Mouse (Mus musculus): ENCODE measurements at regions not wholly inside any gene's neighbourhood (a gene's known extent, or its start where the extent isn't known, plus 50 kb on each side); places are given as distances from the start of the nearest gene placed in this dataset.

DNA sequence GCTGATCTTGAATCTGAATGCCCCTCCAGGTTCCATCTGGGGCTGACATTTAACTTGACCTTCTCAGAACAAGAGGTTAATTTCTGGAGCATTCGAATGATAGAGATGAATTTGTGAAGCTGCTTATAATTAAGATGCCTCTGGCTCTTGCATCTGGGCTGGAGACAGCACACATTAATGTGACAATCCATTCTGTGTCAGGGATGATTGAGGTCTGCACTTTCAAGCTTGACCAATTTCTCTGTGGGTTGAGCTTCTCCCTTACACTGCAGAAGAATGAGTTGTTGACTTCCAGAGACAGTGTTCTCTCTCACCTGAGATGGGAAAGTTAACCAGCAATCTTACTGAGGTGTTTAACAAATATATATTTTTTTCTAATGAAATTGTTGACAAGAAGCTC is 541.8 kb downstream of the Edem1 start:
- no peak for ATAC-seq (ENCODE audit: insufficient read depth, low read depth)
- no peak for TF ChIP-seq EP300 (IDR thresholded peaks at IDR 0.05; ENCODE audit: low read depth)
- no peak for TF ChIP-seq CTCF (IDR thresholded peaks at IDR 0.05; ENCODE audit: low read depth)
- H3K36me3 ChIP-seq (replicated peaks; ENCODE audit: control insufficient read depth, insufficient read depth, low read length): no peaks in the 10 kb centered on the region
- WGBS: 53% methylated on average over 1 of the region's 1 CpGs
- H3K27ac ChIP-seq (ENCODE audit: low read depth): no peak overlapping the region
- H3K9me3 ChIP-seq (replicated peaks; ENCODE audit: control insufficient read depth, low read length): no peaks in the 10 kb centered on the region
- H3K4me1 ChIP-seq (ENCODE audit: control insufficient read depth, insufficient read depth): no peaks in the 10 kb centered on the region
- H3K4me2 ChIP-seq (ENCODE audit: low read depth, low read length): no peak overlapping the region
- no peak overlapping the region for H3K9ac ChIP-seq (replicated peaks; ENCODE audit: low read depth, low read length)
- no peaks in the 10 kb centered on the region for H3K27me3 ChIP-seq (ENCODE audit: control insufficient read depth, insufficient read depth, low read length)
- no peak overlapping the region for H3K4me3 ChIP-seq (ENCODE audit: low read depth, low read length)
- DNase-seq (ENCODE audit: low spot score): no peak

DNA sequence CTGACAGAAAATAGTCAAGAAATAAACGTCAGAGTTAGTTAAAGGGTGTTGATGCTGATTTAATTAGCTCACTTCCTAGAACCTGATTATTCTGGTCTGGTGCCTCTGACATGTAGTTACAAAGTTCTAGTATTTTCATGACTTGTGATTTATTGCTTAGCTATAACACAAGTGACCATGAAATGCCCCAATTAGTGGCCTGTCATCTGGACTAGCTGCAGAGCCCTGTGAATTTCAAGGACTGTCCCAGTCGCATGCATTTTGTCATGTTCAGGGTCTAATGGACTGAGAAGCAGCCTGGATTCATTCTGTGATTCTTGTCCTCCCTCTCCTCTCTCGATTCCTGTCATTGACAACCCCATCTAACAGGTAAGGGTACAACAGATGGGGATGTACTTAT is 543.5 kb downstream of the Edem1 start:
- WGBS: 46% methylated on average over 3 of the region's 3 CpGs
- no peak for TF ChIP-seq CTCF (IDR thresholded peaks at IDR 0.05; ENCODE audit: low read depth)
- TF ChIP-seq EP300 (IDR thresholded peaks at IDR 0.05; ENCODE audit: low read depth): no peak
- no peak overlapping the region for H3K4me2 ChIP-seq (ENCODE audit: low read depth, low read length)
- DNase-seq (ENCODE audit: low spot score): no peak
- no peak for ATAC-seq (ENCODE audit: insufficient read depth, low read depth)
- no peak overlapping the region for H3K4me3 ChIP-seq (ENCODE audit: low read depth, low read length)
- H3K27ac ChIP-seq (ENCODE audit: low read depth): no peak overlapping the region
- no peaks in the 10 kb centered on the region for H3K27me3 ChIP-seq (ENCODE audit: control insufficient read depth, insufficient read depth, low read length)
- no peak overlapping the region for H3K9ac ChIP-seq (replicated peaks; ENCODE audit: low read depth, low read length)
- no peaks in the 10 kb centered on the region for H3K4me1 ChIP-seq (ENCODE audit: control insufficient read depth, insufficient read depth)
- H3K9me3 ChIP-seq (replicated peaks; ENCODE audit: control insufficient read depth, low read length): no peaks in the 10 kb centered on the region
- no peaks in the 10 kb centered on the region for H3K36me3 ChIP-seq (replicated peaks; ENCODE audit: control insufficient read depth, insufficient read depth, low read length)

- no peak for ATAC-seq (ENCODE audit: insufficient read depth, low read depth)
- Histone ChIP-seq H3K27ac (ENCODE audit: low read depth) (no peak overlapping the region), H3K4me3 (ENCODE audit: low read depth, low read length) (no peak overlapping the region), H3K27me3 (ENCODE audit: control insufficient read depth, insufficient read depth, low read length) (no peaks in the 10 kb centered on the region), H3K9ac (replicated peaks; ENCODE audit: low read depth, low read length) (no peak overlapping the region), H3K4me1 (ENCODE audit: control insufficient read depth, insufficient read depth) (no peaks in the 10 kb centered on the region), H3K9me3 (replicated peaks; ENCODE audit: control insufficient read depth, low read length) (no peaks in the 10 kb centered on the region), H3K36me3 (replicated peaks; ENCODE audit: control insufficient read depth, insufficient read depth, low read length) (no peaks in the 10 kb centered on the region), H3K4me2 (ENCODE audit: low read depth, low read length) (no peak overlapping the region)
- DNase-seq (ENCODE audit: low spot score): no peak
- WGBS: 63% methylated on average over 3 of the region's 3 CpGs
- TF ChIP-seq EP300 (IDR thresholded peaks at IDR 0.05; ENCODE audit: low read depth) (no peak), CTCF (IDR thresholded peaks at IDR 0.05; ENCODE audit: low read depth) (no peak)
Measured at GRCm38 (mm10) chr6:109387212-109387611, 558.8 kb downstream of the Edem1 start.

- Histone ChIP-seq H3K4me1 (ENCODE audit: control insufficient read depth, insufficient read depth) (no peaks in the 10 kb centered on the region), H3K27me3 (ENCODE audit: control insufficient read depth, insufficient read depth, low read length) (no peaks in the 10 kb centered on the region), H3K4me3 (ENCODE audit: low read depth, low read length) (no peak overlapping the region), H3K27ac (ENCODE audit: low read depth) (no peak overlapping the region), H3K9me3 (replicated peaks; ENCODE audit: control insufficient read depth, low read length) (no peaks in the 10 kb centered on the region), H3K9ac (replicated peaks; ENCODE audit: low read depth, low read length) (no peak overlapping the region), H3K36me3 (replicated peaks; ENCODE audit: control insufficient read depth, insufficient read depth, low read length) (no peaks in the 10 kb centered on the region), H3K4me2 (ENCODE audit: low read depth, low read length) (no peak overlapping the region)
- WGBS: 52% methylated on average over 1 of the region's 1 CpGs
- TF ChIP-seq EP300 (IDR thresholded peaks at IDR 0.05; ENCODE audit: low read depth) (no peak), CTCF (IDR thresholded peaks at IDR 0.05; ENCODE audit: low read depth) (no peak)
- DNase-seq (ENCODE audit: low spot score) (no peak), ATAC-seq (ENCODE audit: insufficient read depth, low read depth) (no peak)
Measured at GRCm38 (mm10) chr6:109389781-109390180, 561.3 kb downstream of the Edem1 start.

- H3K9ac ChIP-seq (replicated peaks; ENCODE audit: low read depth, low read length): no peak overlapping the region
- 61% methylated on average over 3 of the region's 3 CpGs for WGBS
- H3K4me2 ChIP-seq (ENCODE audit: low read depth, low read length): no peak overlapping the region
- DNase-seq (ENCODE audit: low spot score) (no peak), ATAC-seq (ENCODE audit: insufficient read depth, low read depth) (no peak)
- no peaks in the 10 kb centered on the region for H3K27me3 ChIP-seq (ENCODE audit: control insufficient read depth, insufficient read depth, low read length)
- H3K27ac ChIP-seq (ENCODE audit: low read depth): no peak overlapping the region
- H3K4me1 ChIP-seq (ENCODE audit: control insufficient read depth, insufficient read depth): no peaks in the 10 kb centered on the region
- TF ChIP-seq EP300 (IDR thresholded peaks at IDR 0.05; ENCODE audit: low read depth) (no peak), CTCF (IDR thresholded peaks at IDR 0.05; ENCODE audit: low read depth) (peak; percentile 19; the same call in 1 of the 2 replicates)
- H3K9me3 ChIP-seq (replicated peaks; ENCODE audit: control insufficient read depth, low read length): no peaks in the 10 kb centered on the region
- H3K4me3 ChIP-seq (ENCODE audit: low read depth, low read length): no peak overlapping the region
- H3K36me3 ChIP-seq (replicated peaks; ENCODE audit: control insufficient read depth, insufficient read depth, low read length): no peaks in the 10 kb centered on the region
Measured at GRCm38 (mm10) chr6:109398690-109399089, 570.2 kb downstream of the Edem1 start.

DNA sequence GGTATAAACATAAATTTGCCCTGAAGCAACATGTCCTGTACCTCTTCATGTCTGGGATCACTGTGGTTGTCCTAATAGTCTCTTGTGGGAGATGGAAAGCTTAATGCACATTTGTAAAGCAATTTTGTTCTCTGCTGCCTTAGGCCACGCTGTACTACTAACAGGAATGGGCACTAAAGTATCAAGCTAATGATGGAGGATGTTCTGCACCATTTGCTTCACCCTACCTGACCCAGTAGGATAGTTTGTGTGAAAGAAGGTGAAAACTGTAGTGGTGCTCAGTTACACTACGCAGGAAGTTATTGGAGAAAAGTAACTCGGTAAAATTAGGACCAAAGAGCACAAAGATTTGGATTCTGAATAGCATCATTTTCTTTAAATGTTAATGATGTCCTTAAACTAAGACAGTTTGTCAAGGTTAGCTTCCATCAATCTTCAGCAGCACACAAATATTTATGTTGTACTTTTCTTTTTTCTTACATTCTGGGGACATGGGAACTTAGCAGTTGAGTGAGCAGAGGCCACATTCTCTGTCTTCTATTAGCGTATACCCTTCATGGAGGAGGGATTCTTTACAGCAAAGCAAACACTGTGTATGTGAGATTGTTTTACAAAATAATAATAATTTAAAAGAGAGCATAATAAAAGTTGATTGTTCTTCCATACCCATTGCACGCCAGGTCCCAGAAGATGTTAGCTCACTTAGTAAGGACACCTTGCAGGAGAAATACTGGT is 591.2 kb downstream of the Edem1 start:
- DNase-seq (ENCODE audit: low spot score) (no peak), ATAC-seq (ENCODE audit: insufficient read depth, low read depth) (no peak)
- no peak overlapping the region for H3K4me3 ChIP-seq (ENCODE audit: low read depth, low read length)
- no peak overlapping the region for H3K4me2 ChIP-seq (ENCODE audit: low read depth, low read length)
- H3K9ac ChIP-seq (replicated peaks; ENCODE audit: low read depth, low read length): no peak overlapping the region
- H3K4me1 ChIP-seq (ENCODE audit: control insufficient read depth, insufficient read depth): no peaks in the 10 kb centered on the region
- H3K36me3 ChIP-seq (replicated peaks; ENCODE audit: control insufficient read depth, insufficient read depth, low read length): no peaks in the 10 kb centered on the region
- TF ChIP-seq CTCF (IDR thresholded peaks at IDR 0.05; ENCODE audit: low read depth) (no peak), EP300 (IDR thresholded peaks at IDR 0.05; ENCODE audit: low read depth) (no peak)
- H3K27me3 ChIP-seq (ENCODE audit: control insufficient read depth, insufficient read depth, low read length): no peaks in the 10 kb centered on the region
- 70% methylated on average over 5 of the region's 5 CpGs for WGBS
- no peaks in the 10 kb centered on the region for H3K9me3 ChIP-seq (replicated peaks; ENCODE audit: control insufficient read depth, low read length)
- H3K27ac ChIP-seq (ENCODE audit: low read depth): no peak overlapping the region
